ENCODE assay signal across 8 mouse cellular contexts in genomic region chr15:88819906-88820303, GRCm38 (mm10). TPM values are rescaled to one million over a fixed set of nuclear protein-coding genes. Genes with fewer than 3 reads are reported as not detected.
DNase-seq lines count a peak whose midpoint lies in the region; ATAC-seq and TF ChIP-seq lines count a peak whose summit lies in the region.

No protein-coding gene starts in this region.

- no peaks in the 10 kb centered on the region for H3K27me3 ChIP-seq in megakaryocyte, embryonic 14.5 days (replicated peaks)
- no peaks in the 10 kb centered on the region for H3K27me3 ChIP-seq in embryonic facial prominence, embryonic 14.5 days (replicated peaks; ENCODE audit: control insufficient read depth, insufficient read depth, low read length)
- H3K27me3 ChIP-seq in intestine, postnatal 0 days (replicated peaks; ENCODE audit: control insufficient read depth, insufficient read depth, low read length) = no peaks in the 10 kb centered on the region

- no peak for TF ChIP-seq POLR2A in olfactory bulb, adult 2 months (IDR thresholded peaks at IDR 0.05; ENCODE audit: insufficient read depth, low read depth, low read length)

- H3K9me3 ChIP-seq in megakaryocyte, embryonic 14.5 days = no peaks in the 10 kb centered on the region
- no peaks in the 10 kb centered on the region for H3K9me3 ChIP-seq in embryonic facial prominence, embryonic 14.5 days (ENCODE audit: control insufficient read depth, low read length)
- H3K9me3 ChIP-seq in intestine, postnatal 0 days (ENCODE audit: control insufficient read depth) = no peaks in the 10 kb centered on the region

- peak overlapping the region; percentile 82 for H3K4me2 ChIP-seq in embryonic facial prominence, embryonic 14.5 days (ENCODE audit: low read depth, low read length)
- H3K4me2 ChIP-seq in intestine, postnatal 0 days (replicated peaks; ENCODE audit: low read depth) = peak overlapping the region; percentile 95

- ATAC-seq in megakaryocyte, adult 5-6 weeks (ENCODE audit: poor library complexity, severe bottlenecking) = no peak
- ATAC-seq in embryonic facial prominence, embryonic 14.5 days (ENCODE audit: low read depth) = no peak
- no peak for ATAC-seq in intestine, postnatal 0 days

- H3K4me1 ChIP-seq in megakaryocyte, embryonic 14.5 days = peaks cover 69% of the 10 kb centered on the region
- peaks cover 13% of the 10 kb centered on the region for H3K4me1 ChIP-seq in embryonic facial prominence, embryonic 14.5 days (ENCODE audit: control insufficient read depth, insufficient read depth, low read length)
- H3K4me1 ChIP-seq in intestine, postnatal 0 days (replicated peaks; ENCODE audit: control insufficient read depth, insufficient read depth, low read length) = peaks cover 2% of the 10 kb centered on the region; the same call in 1 of the 2 replicates
- H3K4me1 ChIP-seq in olfactory bulb, adult 2 months (ENCODE audit: control insufficient read depth, insufficient read depth, low read length) = peaks cover 15% of the 10 kb centered on the region

- peak overlapping the region; percentile 89 for H3K9ac ChIP-seq in embryonic facial prominence, embryonic 14.5 days (ENCODE audit: low read depth, low read length)
- H3K9ac ChIP-seq in intestine, postnatal 0 days (ENCODE audit: low read depth, low read length) = peak overlapping the region; percentile 79

- H3K27ac ChIP-seq in embryonic facial prominence, embryonic 14.5 days (replicated peaks; ENCODE audit: low read depth, low read length) = no peak overlapping the region
- H3K27ac ChIP-seq in intestine, postnatal 0 days (ENCODE audit: low read depth, low read length) = peak overlapping the region; percentile 35
- no peak overlapping the region for H3K27ac ChIP-seq in olfactory bulb, adult 2 months (ENCODE audit: insufficient read depth, low read depth, low read length)

- TF ChIP-seq CTCF in intestine, postnatal 0 days (IDR thresholded peaks at IDR 0.05; ENCODE audit: low read depth) = no peak
- no peak for TF ChIP-seq CTCF in olfactory bulb, adult 2 months (IDR thresholded peaks at IDR 0.05; ENCODE audit: insufficient read depth, low read depth, low read length)

- DNase-seq in embryonic facial prominence, embryonic 14.5 days (ENCODE audit: low spot score) = no peak
- DNase-seq in retina, postnatal 1 day = no peak
- DNase-seq in spleen, adult 18-20 months = no peak
- DNase-seq in adrenal gland, adult 18-20 months (ENCODE audit: low spot score in 2 of 2) = no peak

- peak overlapping the region; percentile 93 for H3K4me3 ChIP-seq in megakaryocyte, embryonic 14.5 days (replicated peaks)
- H3K4me3 ChIP-seq in embryonic facial prominence, embryonic 14.5 days (ENCODE audit: low read depth, low read length) = peak overlapping the region; percentile 94
- peak overlapping the region; percentile 88 for H3K4me3 ChIP-seq in intestine, postnatal 0 days (ENCODE audit: low read depth, low read length)
- peak overlapping the region; percentile 80 for H3K4me3 ChIP-seq in olfactory bulb, adult 2 months (ENCODE audit: insufficient read depth, low read depth, low read length)

- WGBS in embryonic facial prominence, embryonic 14.5 days = 1% methylated on average over 22 of the region's 23 CpGs
- 1% methylated on average over 23 of the region's 23 CpGs for WGBS in intestine, postnatal 0 days
- under 1% methylated on average over 23 of the region's 23 CpGs for WGBS in olfactory bulb, adult 2 months

- H3K36me3 ChIP-seq in megakaryocyte, embryonic 14.5 days (replicated peaks; ENCODE audit: low read length) = peaks cover 65% of the 10 kb centered on the region
- H3K36me3 ChIP-seq in embryonic facial prominence, embryonic 14.5 days (ENCODE audit: control insufficient read depth, insufficient read depth, low read length) = peaks cover 45% of the 10 kb centered on the region
- peaks cover 38% of the 10 kb centered on the region for H3K36me3 ChIP-seq in intestine, postnatal 0 days (ENCODE audit: control insufficient read depth, insufficient read depth)

RNA-seq across cellular contexts. Expression of gene Creld2, which starts 0.5 kb away (rescaled TPM):
- polyA plus RNA-seq in megakaryocyte, embryonic 14.5 days (2012; ENCODE audit: insufficient read depth, low replicate concordance) = 18.5 and 51.3 TPM in 2 replicates
- total RNA-seq in megakaryocyte, adult 5-6 weeks (2015) = 21.5 and 22.2 TPM in 2 replicates
- 38.6 and 41.4 TPM in 2 replicates for total RNA-seq in megakaryocyte, adult 5-6 weeks (2017)
- 76.1 and 84.5 TPM in 2 replicates for polyA plus RNA-seq in embryonic facial prominence, embryonic 14.5 days (2014; fragmentation: Nextera tagmentation; extraction: Ambion mirVana)
- polyA plus RNA-seq in intestine, postnatal 0 days (2015; fragmentation: Nextera tagmentation; extraction: Ambion mirVana) = 67.8 and 67.9 TPM in 2 replicates
- polyA plus RNA-seq in olfactory bulb, adult 2 months (2012; ENCODE audit: insufficient read depth, insufficient read length, low replicate concordance, missing spikeins) = not detected in 2 replicates
- total RNA-seq in adrenal gland, adult 18-20 months (2021) = 10 to 100 TPM; 45.3 to 51.7 TPM

RNA-seq across cellular contexts. Expression of gene Alg12, which starts 0.8 kb away (rescaled TPM):
- polyA plus RNA-seq in megakaryocyte, embryonic 14.5 days (2012; ENCODE audit: insufficient read depth, low replicate concordance) = 1.6 and 6.8 TPM in 2 replicates
- 11.0 and 13.0 TPM in 2 replicates for total RNA-seq in megakaryocyte, adult 5-6 weeks (2015)
- total RNA-seq in megakaryocyte, adult 5-6 weeks (2017) = 5.1 and 5.7 TPM in 2 replicates
- polyA plus RNA-seq in embryonic facial prominence, embryonic 14.5 days (2014; fragmentation: Nextera tagmentation; extraction: Ambion mirVana) = 11.8 and 12.2 TPM in 2 replicates
- polyA plus RNA-seq in intestine, postnatal 0 days (2015; fragmentation: Nextera tagmentation; extraction: Ambion mirVana) = 7.3 and 8.4 TPM in 2 replicates
- not detected in 2 replicates for polyA plus RNA-seq in olfactory bulb, adult 2 months (2012; ENCODE audit: insufficient read depth, insufficient read length, low replicate concordance, missing spikeins)
- total RNA-seq in adrenal gland, adult 18-20 months (2021) = 10 to 100 TPM; 14.4 to 15.2 TPM

RNA-seq across cellular contexts. Expression of gene Pim3, which starts 42.1 kb away (rescaled TPM):
- 14.1 and 18.1 TPM in 2 replicates for polyA plus RNA-seq in megakaryocyte, embryonic 14.5 days (2012; ENCODE audit: insufficient read depth, low replicate concordance)
- 6.9 and 12.5 TPM in 2 replicates for total RNA-seq in megakaryocyte, adult 5-6 weeks (2015)
- 3.3 and 4.7 TPM in 2 replicates for total RNA-seq in megakaryocyte, adult 5-6 weeks (2017)
- polyA plus RNA-seq in embryonic facial prominence, embryonic 14.5 days (2014; fragmentation: Nextera tagmentation; extraction: Ambion mirVana) = 38.6 and 45.1 TPM in 2 replicates
- polyA plus RNA-seq in intestine, postnatal 0 days (2015; fragmentation: Nextera tagmentation; extraction: Ambion mirVana) = 28.0 and 36.8 TPM in 2 replicates
- polyA plus RNA-seq in olfactory bulb, adult 2 months (2012; ENCODE audit: insufficient read depth, insufficient read length, low replicate concordance, missing spikeins) = not detected in 2 replicates
- 10 to 100 TPM; 74.3 to 84.7 TPM for total RNA-seq in adrenal gland, adult 18-20 months (2021)

Comparison
In these comparisons a context has a peak if more than half of its experiments do, and no peak if none do; other contexts are left out.
1. RNA of gene Creld2, which starts 0.5 kb away (polyA plus RNA-seq): 76.1 to 84.5 TPM in embryonic facial prominence, embryonic 14.5 days, 67.8 to 67.9 TPM in intestine, postnatal 0 days and 18.5 to 51.3 TPM in megakaryocyte, embryonic 14.5 days; not detected in olfactory bulb, adult 2 months; every median in the first group is over 10 times any median in the second.
2. RNA of gene Pim3, which starts 42.1 kb away (polyA plus RNA-seq): 38.6 to 45.1 TPM in embryonic facial prominence, embryonic 14.5 days, 28.0 to 36.8 TPM in intestine, postnatal 0 days and 14.1 to 18.1 TPM in megakaryocyte, embryonic 14.5 days; not detected in olfactory bulb, adult 2 months; every median in the first group is over 10 times any median in the second.
3. Peak in every context shown above with its lines, with median percentiles within 50 percentile points of each other: H3K4me3 ChIP-seq.